Mouse (Mus musculus) frontal cortex, postnatal 36 days (tissue): ENCODE data around the gene Amd2.

ENCODE experiments used
- DNase-seq, 2 experiments: peaks; one replicate each; pipeline ENCODE4 v3.0.0; 2022; ENCODE audit warnings: low spot score in 2 of 2

The Amd2 gene

DNA sequence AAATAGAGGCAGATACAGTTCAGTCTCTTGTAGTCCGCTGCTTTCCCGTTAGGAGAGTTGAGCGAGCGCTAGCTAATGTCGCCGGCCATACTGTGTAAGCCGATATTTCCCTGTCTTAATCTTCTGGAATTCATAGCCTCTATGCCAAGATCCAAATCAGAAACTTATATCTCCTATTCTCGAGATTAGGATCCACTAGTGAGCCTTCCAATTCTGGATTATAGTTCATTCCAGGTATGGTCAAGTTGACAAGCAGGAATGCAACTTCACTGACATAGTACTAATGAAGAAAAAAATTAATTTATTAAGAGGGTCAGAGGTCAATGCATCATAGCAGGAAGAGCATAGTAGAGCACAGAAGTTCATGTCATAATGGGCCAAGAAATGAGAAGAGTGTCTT, at the start of gene Amd2:
Amd2 (minus strand) TSS at position 101 of the 400 bp plus-strand sequence.
- DNase-seq: no peak

DNA sequence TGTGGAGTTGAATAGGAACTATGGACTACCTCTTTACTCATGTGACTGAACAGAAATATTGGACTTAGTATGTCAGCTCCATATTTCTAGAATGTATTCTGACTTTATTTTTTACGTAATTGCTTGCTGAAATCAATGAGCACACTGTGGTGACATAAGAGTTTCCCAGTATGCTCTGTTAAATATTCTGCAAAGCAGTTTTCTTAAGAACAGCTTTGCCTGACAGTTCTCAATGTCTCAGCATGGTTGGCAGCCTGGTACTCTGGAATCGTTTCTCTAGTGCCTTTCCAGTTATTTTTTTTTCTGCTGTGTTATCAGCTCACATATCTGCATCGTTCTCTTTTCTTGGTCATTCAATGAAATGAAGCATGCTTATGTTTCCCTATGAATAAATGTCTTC, 49.6 kb upstream of the Amd2 start:
- DNase-seq: no peak

GRCm38 (mm10) chr10:35737639-35738038, 25.9 kb upstream of the Amd2 start:
- no peak for DNase-seq

DNA sequence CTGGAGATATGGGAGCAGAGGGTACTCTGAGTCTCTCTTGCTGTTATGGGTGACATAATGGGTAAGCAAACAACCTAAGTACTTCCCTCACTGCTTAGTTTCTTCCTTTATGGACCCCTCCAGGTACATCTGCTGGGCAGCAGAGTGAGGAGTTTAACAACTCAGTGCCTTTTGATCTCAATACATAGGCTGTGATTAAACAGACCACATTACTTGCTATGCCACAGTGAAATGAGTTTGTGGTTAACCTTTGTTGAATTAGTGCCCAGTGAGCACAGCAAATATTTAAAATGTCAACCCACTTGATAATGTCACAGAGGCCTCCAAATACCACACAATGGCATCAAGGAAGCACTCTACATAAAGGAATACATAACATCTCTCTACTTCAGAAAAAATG, 2.6 kb upstream of the Amd2 start:
- DNase-seq: no peak
